Mouse (Mus musculus): ENCODE data around the gene Sun2.

DNA sequence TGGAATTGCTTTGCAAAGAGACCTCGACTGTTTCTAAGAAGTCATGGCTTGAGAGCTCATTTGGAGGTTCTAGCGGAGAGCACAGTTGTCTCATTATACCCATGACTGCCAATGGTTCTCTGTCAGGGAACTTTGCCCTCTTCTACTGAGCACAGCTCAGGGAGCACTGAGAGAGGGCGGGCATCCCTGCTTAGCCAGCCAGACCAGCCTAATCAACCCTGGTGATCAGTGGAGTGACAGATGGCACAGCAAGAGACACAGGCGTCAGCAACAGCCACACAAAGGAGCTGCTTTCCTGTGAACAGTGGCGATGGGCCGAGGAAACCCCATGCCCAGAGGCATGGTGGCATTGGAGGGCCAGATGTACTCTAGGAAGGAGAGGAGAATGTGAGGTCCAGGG, 45.3 kb downstream of the Sun2 start:
- no peak for TF ChIP-seq CTCF (IDR thresholded peaks at IDR 0.05; ENCODE audit: low read depth)
- TF ChIP-seq EP300 (IDR thresholded peaks at IDR 0.05; ENCODE audit: low read depth), result no peak
